Mouse (Mus musculus) bone marrow, adult 2 months (tissue): ENCODE measurements around the gene Gm20825. TPM values are rescaled to one million over a fixed set of nuclear protein-coding genes. Genes with fewer than 3 reads are reported as not detected.
"Not testable (repeated sequence)": the region's sequence is repeated elsewhere in the genome, so short reads cannot be mapped to it uniquely, and the experiment has no call there.

ENCODE experiments used
- H3K27ac ChIP-seq: fragments of 200-500 bp; 2 replicates; pipeline ENCODE4 v1.5.1; 2012; ENCODE audit warnings: low read depth, mild to moderate bottlenecking, control low read depth, inconsistent platforms, low read length; ENCODE audit not compliant: control insufficient read depth, poor library complexity, insufficient read depth
- H3K4me1 ChIP-seq: fragments of 200-500 bp; 2 replicates; pipeline ENCODE4 v1.6.1; 2011; ENCODE audit warnings: low read length; ENCODE audit not compliant: control insufficient read depth, insufficient read depth
- H3K4me3 ChIP-seq: fragments of 200-500 bp; replicated peaks from 2 replicates; pipeline ENCODE3; 2011; ENCODE audit warnings: mild to moderate bottlenecking, low read depth, low read length, control low read depth; ENCODE audit not compliant: control insufficient read depth
- WGBS: fragments of 180-500 bp; shearing (Covaris S2); methylation state at CpG from one replicate; pipeline ENCODE4 v1.1.7; 2018; 5-methylcytosine and 5-hydroxymethylcytosine counted together
- polyA plus RNA-seq: library from polyadenylated mRNA; stranded (reverse); fragments of >200 nt; gene quantifications from 2 replicates; pipeline ENCODE4 v1.2.4, GENCODE M21; 2011; ENCODE audit warnings: low replicate concordance; ENCODE audit not compliant: missing spikeins, insufficient read depth, insufficient read length

The Gm20825 gene
- polyA plus RNA-seq: not detected in 2 replicates

- not testable (repeated sequence) for H3K4me3 ChIP-seq, H3K27ac ChIP-seq, H3K4me1 ChIP-seq
- 54% methylated on average over 3 of the region's 4 CpGs for WGBS
Measured at GRCm38 (mm10) chrY:8071407-8071806, at the start of gene Gm20825. Gene Gm20825 (minus strand): TSS chrY:8071507.

Other genes starting within 250 kb of the Gm20825 start
- not detected in 2 replicates for gene Gm29049, start 74.3 kb downstream of the Gm20825 start, polyA plus RNA-seq
- not detected in 2 replicates for gene Gm20824, start 186.4 kb upstream of the Gm20825 start, polyA plus RNA-seq